ENCODE assay signal across 15 mouse cellular contexts in the genomic region with DNA sequence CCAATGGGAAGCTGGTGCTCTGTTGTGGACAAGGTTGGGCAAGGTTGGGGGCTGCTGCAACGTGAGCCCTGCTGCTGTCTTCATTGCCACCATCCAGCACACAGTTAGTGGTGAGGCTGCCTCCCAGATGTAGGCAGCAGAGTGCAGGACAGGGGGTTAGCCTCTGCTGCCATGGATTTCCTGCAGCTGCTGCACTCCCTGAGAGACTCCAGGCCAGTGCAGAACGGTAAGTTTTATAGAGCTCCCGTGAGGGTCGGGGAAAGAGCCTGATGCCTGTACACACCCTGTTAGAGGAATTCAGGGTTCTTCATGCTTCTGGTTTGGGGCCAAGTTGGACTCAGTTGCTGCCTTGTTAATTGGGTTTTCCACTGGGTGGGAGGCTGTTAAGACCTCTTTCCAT.
"Had no signal": no experiment of that assay in that cellular context is flagged by ENCODE, and none has a peak within 500 bp of the region (broad histone marks: within the 10 kb centered on the region; RNA-seq: fewer than 3 reads in every experiment).

No protein-coding gene starts in this region.

- H3K27ac ChIP-seq: intestine, embryonic 15.5 days; layer of hippocampus, adult 2 months; liver, embryonic 13.5 days; lung, embryonic 15.5 days; macrophage; midbrain, embryonic 15.5 days; neural tube, embryonic 12.5 days; stomach, postnatal 0 days had no signal

- H3K27me3 ChIP-seq: intestine, embryonic 15.5 days; liver, embryonic 13.5 days; lung, embryonic 15.5 days; midbrain, embryonic 15.5 days; neural tube, embryonic 12.5 days had no signal

- H3K36me3 ChIP-seq: intestine, embryonic 15.5 days; liver, embryonic 13.5 days; lung, embryonic 15.5 days; midbrain, embryonic 15.5 days; neural tube, embryonic 12.5 days had no signal

- H3K4me2 ChIP-seq: intestine, embryonic 15.5 days; liver, embryonic 13.5 days; lung, embryonic 15.5 days; midbrain, embryonic 11.5 days; midbrain, embryonic 15.5 days; neural tube, embryonic 12.5 days had no signal

- H3K9ac ChIP-seq: intestine, embryonic 15.5 days; liver, embryonic 13.5 days; liver, postnatal 0 days; lung, embryonic 15.5 days; midbrain, embryonic 15.5 days; neural tube, embryonic 12.5 days had no signal

- H3K9me3 ChIP-seq: intestine, embryonic 15.5 days; liver, embryonic 13.5 days; lung, embryonic 15.5 days; megakaryocyte, embryonic 14.5 days; midbrain, embryonic 15.5 days; neural tube, embryonic 12.5 days had no signal

- H3K4me3 ChIP-seq: intestine, embryonic 15.5 days; layer of hippocampus, adult 2 months; liver, embryonic 13.5 days; lung, embryonic 15.5 days; megakaryocyte, embryonic 14.5 days; midbrain, embryonic 15.5 days; neural tube, embryonic 12.5 days had no signal

- DNase-seq: kidney, adult 18-20 months; kidney, postnatal 4 days; liver; liver, embryonic 13.5 days; liver, postnatal 0 days; lung, postnatal 14 days had no signal

- H3K4me1 ChIP-seq: intestine, embryonic 15.5 days; liver, embryonic 13.5 days; lung, embryonic 15.5 days; midbrain, embryonic 15.5 days; neural tube, embryonic 12.5 days had no signal

- ATAC-seq: intestine, embryonic 15.5 days; liver, postnatal 0 days; midbrain, embryonic 15.5 days had no signal
